Mouse (Mus musculus): ENCODE results near the gene Osgep. TPM values are rescaled to one million over a fixed set of nuclear protein-coding genes. Genes with fewer than 3 reads are reported as not detected.

Osgep gene
- polyA plus RNA-seq, 2 experiments = 137 to 164 TPM

DNA sequence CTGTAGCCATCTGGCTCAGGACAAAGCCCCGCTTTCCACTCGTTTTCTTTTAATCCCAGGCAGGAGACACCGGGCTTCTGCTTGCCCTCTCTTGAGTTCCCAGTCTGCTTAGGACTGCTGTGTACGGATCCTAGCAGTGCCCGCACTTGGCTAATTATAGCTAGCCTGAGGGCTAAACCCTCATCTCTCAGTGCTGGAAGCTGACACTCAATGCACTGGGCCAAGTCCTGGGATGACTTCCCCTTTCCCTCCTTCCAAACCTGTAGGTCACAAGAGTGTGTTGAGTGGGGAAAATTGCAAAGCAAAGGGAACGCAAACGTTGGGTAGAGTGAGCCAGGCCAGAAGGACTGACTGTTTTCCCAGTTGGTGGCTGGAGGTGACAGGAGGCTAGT lies 27.3 kb downstream of the Osgep start, which contains the start of gene Klhl33:
TSS of gene Klhl33 (minus strand) at position 134 of the 392 bp plus-strand sequence.
- Histone ChIP-seq H3K27ac (replicated peaks; ENCODE audit: low read depth, low read length) (no peak within 1 kb of the TSS), H3K36me3 (ENCODE audit: control insufficient read depth, insufficient read depth, low read length) (no peaks in the 10 kb centered on the region), H3K27me3 (ENCODE audit: control insufficient read depth, insufficient read depth, low read length) (peaks cover 22% of the 10 kb centered on the region; the same call in 1 of the 2 replicates), H3K4me1 (ENCODE audit: control insufficient read depth, insufficient read depth, low read length) (no peaks in the 10 kb centered on the region; the same call in 1 of the 2 replicates), H3K4me3 (replicated peaks; ENCODE audit: low read length) (peak within 1 kb of the TSS; percentile 35), H3K9me3 (ENCODE audit: control insufficient read depth, low read length) (no peaks in the 10 kb centered on the region), H3K4me2 (replicated peaks; ENCODE audit: low read depth, low read length, severe bottlenecking) (peak within 1 kb of the TSS; percentile 63), H3K9ac (ENCODE audit: low read depth, low read length, severe bottlenecking) (peak within 1 kb of the TSS; percentile 51)
- WGBS = 33% methylated on average over 7 of the region's 7 CpGs
- DNase-seq (ENCODE audit: low spot score) (no peak), ATAC-seq (ENCODE audit: low FRiP score, low read depth) (no peak)
- no peak for TF ChIP-seq POLR2A (IDR thresholded peaks at IDR 0.05; ENCODE audit: borderline replicate concordance, extremely low read depth, insufficient read depth, insufficient read length)

DNA sequence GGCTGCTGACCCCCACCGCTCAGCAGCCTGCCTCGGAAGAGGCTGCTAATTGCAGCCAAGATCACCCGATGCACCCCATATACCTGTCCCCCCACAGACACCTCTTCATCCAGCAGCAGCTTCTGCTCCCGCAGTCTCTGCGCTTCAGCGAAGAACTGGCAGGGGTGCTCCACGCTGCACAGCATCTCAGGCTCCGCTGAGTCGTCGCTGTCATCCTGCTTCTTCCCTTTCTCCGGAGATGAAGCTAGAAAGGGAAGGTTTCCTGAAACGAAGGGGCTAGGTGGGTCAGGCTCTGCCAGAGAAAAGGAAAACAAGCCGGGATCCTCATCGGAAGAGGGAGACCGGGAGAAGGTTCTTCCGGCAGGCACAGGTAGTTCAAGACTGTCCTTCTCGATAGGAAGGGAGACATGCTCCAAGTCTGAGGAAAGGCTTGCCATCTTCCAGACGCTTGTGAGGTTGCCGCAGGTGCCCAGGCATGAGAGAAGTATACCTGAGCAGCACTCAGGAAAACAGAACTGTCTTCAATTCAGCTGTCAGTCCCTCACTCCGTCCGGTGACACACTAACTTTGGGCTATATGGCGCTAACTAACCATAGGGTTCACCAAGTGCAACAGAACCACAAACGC lies 27.8 kb downstream of the Osgep start:
- Histone ChIP-seq H3K36me3 (ENCODE audit: control insufficient read depth, insufficient read depth, low read length) (no peaks in the 10 kb centered on the region), H3K4me2 (replicated peaks; ENCODE audit: low read depth, low read length, severe bottlenecking) (peak overlapping the region; percentile 63), H3K9ac (ENCODE audit: low read depth, low read length, severe bottlenecking) (peak overlapping the region; percentile 51), H3K27ac (replicated peaks; ENCODE audit: low read depth, low read length) (no peak overlapping the region), H3K27me3 (ENCODE audit: control insufficient read depth, insufficient read depth, low read length) (peaks cover 22% of the 10 kb centered on the region; the same call in 1 of the 2 replicates), H3K4me1 (ENCODE audit: control insufficient read depth, insufficient read depth, low read length) (no peaks in the 10 kb centered on the region; the same call in 1 of the 2 replicates), H3K4me3 (replicated peaks; ENCODE audit: low read length) (peak overlapping the region; percentile 35), H3K9me3 (ENCODE audit: control insufficient read depth, low read length) (no peaks in the 10 kb centered on the region)
- ATAC-seq (ENCODE audit: low FRiP score, low read depth) (no peak), DNase-seq (ENCODE audit: low spot score) (no peak)
- WGBS = 19% methylated on average over 23 of the region's 23 CpGs
- no peak for TF ChIP-seq POLR2A (IDR thresholded peaks at IDR 0.05; ENCODE audit: borderline replicate concordance, extremely low read depth, insufficient read depth, insufficient read length)

DNA sequence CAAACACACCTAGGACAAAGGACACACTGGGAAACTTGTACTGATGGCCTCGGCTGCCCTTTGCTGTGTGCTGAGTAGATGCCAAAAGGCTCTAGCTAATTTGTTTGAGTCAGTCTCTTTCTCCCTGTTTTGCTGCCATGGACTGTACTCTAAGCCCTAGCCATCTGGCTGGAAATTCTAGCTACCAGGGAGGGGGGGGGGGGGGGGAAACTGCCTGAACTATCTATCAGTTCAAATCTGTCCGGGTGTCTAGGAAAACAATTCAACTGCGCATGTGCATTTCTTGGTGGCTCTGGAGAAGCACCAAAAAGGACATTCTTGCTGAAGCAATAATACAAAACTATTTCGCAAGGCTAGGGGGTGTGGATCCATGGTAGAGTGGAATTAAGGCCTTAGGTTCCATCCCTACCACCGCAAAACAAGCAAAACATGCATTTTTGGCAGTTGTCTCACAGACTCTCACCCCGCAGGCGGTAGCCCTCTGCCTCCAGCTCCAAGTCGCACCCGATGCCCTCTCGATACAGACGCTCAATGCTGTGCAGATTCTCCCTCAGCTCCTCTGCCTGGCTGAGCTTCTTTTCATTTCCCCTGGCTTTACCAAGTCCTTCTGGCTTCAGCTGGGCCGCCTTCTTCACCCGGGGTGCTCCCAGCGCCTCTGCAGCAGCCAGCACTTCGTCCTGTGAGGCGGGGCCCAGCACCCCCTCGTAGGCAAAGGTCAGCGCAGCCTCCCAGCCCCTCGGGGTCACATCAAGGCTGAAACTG lies 28.5 kb downstream of the Osgep start:
- 17% methylated on average over 19 of the region's 19 CpGs for WGBS
- Histone ChIP-seq H3K27ac (replicated peaks; ENCODE audit: low read depth, low read length) (no peak overlapping the region), H3K9me3 (ENCODE audit: control insufficient read depth, low read length) (no peaks in the 10 kb centered on the region), H3K9ac (ENCODE audit: low read depth, low read length, severe bottlenecking) (peak overlapping the region; percentile 51), H3K36me3 (ENCODE audit: control insufficient read depth, insufficient read depth, low read length) (no peaks in the 10 kb centered on the region), H3K27me3 (ENCODE audit: control insufficient read depth, insufficient read depth, low read length) (peaks cover 22% of the 10 kb centered on the region; the same call in 1 of the 2 replicates), H3K4me1 (ENCODE audit: control insufficient read depth, insufficient read depth, low read length) (no peaks in the 10 kb centered on the region; the same call in 1 of the 2 replicates), H3K4me2 (replicated peaks; ENCODE audit: low read depth, low read length, severe bottlenecking) (peak overlapping the region; percentile 63), H3K4me3 (replicated peaks; ENCODE audit: low read length) (peak overlapping the region; percentile 35)
- ATAC-seq (ENCODE audit: low FRiP score, low read depth) (no peak), DNase-seq (ENCODE audit: low spot score) (peak; percentile 24)
- TF ChIP-seq POLR2A (IDR thresholded peaks at IDR 0.05; ENCODE audit: borderline replicate concordance, extremely low read depth, insufficient read depth, insufficient read length) = no peak

DNA sequence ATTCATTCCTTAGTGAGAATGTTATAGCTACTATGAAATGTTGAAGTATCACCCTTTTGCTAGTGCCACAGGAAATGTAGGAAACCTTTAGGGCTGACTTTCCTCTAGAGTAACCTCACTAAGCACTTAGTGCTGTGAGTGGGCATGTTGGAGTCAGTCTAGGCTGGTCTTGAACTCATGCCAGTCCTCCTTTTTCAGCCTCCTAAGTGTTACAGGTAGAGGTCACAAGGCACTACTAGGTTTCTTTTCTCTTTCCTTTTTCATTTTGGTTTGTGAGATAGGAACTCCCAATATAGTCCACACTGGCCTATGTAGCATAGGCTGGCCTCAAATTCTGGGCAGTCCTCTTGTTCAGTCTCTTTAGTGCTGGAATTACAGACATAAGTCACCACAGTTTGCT lies 29.3 kb downstream of the Osgep start:
- Histone ChIP-seq H3K4me3 (replicated peaks; ENCODE audit: low read length) (no peak overlapping the region), H3K36me3 (ENCODE audit: control insufficient read depth, insufficient read depth, low read length) (no peaks in the 10 kb centered on the region), H3K4me1 (ENCODE audit: control insufficient read depth, insufficient read depth, low read length) (no peaks in the 10 kb centered on the region; the same call in 1 of the 2 replicates), H3K9ac (ENCODE audit: low read depth, low read length, severe bottlenecking) (no peak overlapping the region), H3K27ac (replicated peaks; ENCODE audit: low read depth, low read length) (no peak overlapping the region), H3K9me3 (ENCODE audit: control insufficient read depth, low read length) (no peaks in the 10 kb centered on the region), H3K4me2 (replicated peaks; ENCODE audit: low read depth, low read length, severe bottlenecking) (no peak overlapping the region), H3K27me3 (ENCODE audit: control insufficient read depth, insufficient read depth, low read length) (peaks cover 22% of the 10 kb centered on the region; the same call in 1 of the 2 replicates)
- DNase-seq (ENCODE audit: low spot score) (no peak), ATAC-seq (ENCODE audit: low FRiP score, low read depth) (no peak)
- TF ChIP-seq POLR2A (IDR thresholded peaks at IDR 0.05; ENCODE audit: borderline replicate concordance, extremely low read depth, insufficient read depth, insufficient read length) = no peak

DNA sequence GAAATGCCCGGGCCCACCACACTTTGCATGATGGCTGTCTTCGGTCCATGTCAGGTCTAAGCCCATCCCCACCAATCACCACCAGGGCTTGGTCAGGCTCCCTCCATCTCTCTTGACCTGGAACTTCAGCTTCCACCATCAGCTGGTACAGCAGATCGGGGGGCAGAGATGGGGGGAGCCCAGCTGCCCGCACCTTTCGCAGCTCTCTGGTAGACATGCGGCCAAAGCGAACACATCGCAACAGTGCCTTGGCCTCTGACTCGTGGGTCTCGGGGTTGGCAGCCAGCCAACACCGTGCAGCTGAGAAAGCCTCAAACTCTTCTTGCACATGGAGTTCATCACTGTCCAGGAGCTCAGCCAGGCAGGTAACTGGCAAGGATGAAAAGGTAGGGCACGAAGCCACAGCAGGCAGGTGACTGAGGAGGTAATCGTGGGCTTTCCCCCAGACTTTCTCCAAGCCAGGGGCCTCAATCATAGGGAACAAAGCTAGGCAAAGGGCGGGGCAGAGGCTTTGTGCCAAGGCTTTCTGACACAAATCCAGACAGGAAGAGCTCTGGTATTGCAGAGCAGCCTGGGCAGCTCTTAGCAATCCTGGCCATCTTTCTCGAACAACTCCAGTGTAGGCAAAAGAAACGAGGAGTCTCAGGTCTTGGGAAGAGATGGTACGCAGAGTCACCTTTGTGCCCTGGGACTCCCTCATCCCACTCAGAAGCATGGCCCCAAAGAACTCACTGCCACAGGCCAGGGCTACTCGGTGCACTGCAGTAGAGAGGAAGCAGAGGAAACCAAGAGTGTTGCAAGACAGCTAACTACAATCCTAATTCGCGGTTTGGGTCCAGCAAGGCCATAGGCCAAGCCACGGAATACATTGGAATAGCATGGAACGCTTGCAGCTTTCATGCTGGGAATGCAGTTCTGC lies 31.9 kb downstream of the Osgep start:
- ATAC-seq (ENCODE audit: low FRiP score, low read depth) (no peak), DNase-seq (ENCODE audit: low spot score) (no peak)
- Histone ChIP-seq H3K27ac (replicated peaks; ENCODE audit: low read depth, low read length) (no peak overlapping the region), H3K4me1 (ENCODE audit: control insufficient read depth, insufficient read depth, low read length) (no peaks in the 10 kb centered on the region; the same call in 1 of the 2 replicates), H3K9me3 (ENCODE audit: control insufficient read depth, low read length) (no peaks in the 10 kb centered on the region), H3K9ac (ENCODE audit: low read depth, low read length, severe bottlenecking) (no peak overlapping the region), H3K27me3 (ENCODE audit: control insufficient read depth, insufficient read depth, low read length) (peaks cover 22% of the 10 kb centered on the region; the same call in 1 of the 2 replicates), H3K4me2 (replicated peaks; ENCODE audit: low read depth, low read length, severe bottlenecking) (no peak overlapping the region), H3K4me3 (replicated peaks; ENCODE audit: low read length) (no peak overlapping the region), H3K36me3 (ENCODE audit: control insufficient read depth, insufficient read depth, low read length) (no peaks in the 10 kb centered on the region)
- TF ChIP-seq POLR2A (IDR thresholded peaks at IDR 0.05; ENCODE audit: borderline replicate concordance, extremely low read depth, insufficient read depth, insufficient read length) = no peak
- WGBS = 80% methylated on average over 22 of the region's 22 CpGs
